Mouse (Mus musculus): ENCODE measurements around the gene BC052040. TPM values are rescaled to one million over a fixed set of nuclear protein-coding genes. Genes with fewer than 3 reads are reported as not detected.

BC052040 gene
- total RNA-seq, 2 experiments from 2014 or later = 2.6 TPM

- no peak for DNase-seq
Observed at GRCm38 (mm10) chr2:115702610-115703009, 121.1 kb downstream of the BC052040 start.

GRCm38 (mm10) chr2:115717535-115717934, 136.0 kb downstream of the BC052040 start:
- no peak for DNase-seq

DNA sequence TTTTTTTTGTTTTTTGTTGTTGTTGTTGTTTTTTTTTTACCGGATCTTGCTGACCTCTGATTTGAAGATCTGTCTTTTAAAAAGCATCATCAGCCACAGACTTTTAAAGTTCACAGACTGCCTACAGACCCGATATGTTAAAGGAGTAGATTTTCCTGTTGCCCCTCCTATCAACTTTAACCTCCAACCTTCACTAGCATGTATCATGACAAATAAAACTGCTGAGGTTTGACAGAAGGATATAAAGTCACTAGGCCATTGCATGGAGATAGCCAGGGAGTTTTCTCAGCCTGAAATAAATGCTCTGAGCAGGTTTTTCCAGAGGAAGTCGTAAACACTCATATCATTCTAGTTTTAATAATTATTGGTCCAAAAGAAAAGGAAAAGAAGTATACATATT, 136.5 kb downstream of the BC052040 start:
- DNase-seq = no peak

DNA sequence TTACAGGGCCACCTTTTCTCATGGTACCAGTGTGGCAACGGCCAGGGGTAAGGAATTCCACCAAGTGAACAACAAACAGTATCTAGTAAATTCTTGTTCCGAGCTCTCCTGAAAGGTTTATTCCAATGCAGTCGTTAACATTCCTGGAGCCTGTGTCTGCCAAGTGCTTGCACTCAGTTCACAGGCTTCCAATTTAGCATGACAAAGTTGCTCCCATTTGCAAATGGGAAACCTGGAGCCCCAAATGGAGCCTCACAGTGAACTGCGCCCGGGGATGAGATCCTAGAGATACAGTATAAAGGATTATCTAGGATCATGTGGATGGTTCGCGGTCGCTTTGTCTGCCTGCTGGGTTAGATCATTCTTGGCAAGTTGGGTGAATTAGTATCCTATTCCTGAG, 141.9 kb downstream of the BC052040 start:
- DNase-seq = no peak

- DNase-seq = no peak
Observed at GRCm38 (mm10) chr2:115724216-115724615, 142.7 kb downstream of the BC052040 start.

DNA sequence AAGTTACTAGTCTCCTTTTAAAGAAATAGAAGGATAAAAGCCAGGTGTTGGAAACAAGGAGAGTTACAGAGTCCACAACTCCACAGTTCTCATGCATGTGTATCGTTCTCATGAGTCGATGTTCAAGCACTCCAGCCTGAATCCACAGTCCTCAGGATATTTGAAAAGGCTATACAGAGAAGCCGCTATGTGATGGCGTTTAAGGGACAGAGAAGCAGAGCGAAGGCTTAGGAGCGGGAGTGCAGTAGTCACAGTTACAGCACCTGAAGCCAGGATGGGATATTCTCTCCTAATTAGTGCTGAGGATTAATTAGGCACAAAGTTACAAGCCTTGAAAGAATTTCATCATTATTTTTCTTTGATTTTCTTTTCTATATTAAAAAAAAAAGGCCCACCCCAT, 143.2 kb downstream of the BC052040 start:
- no peak for DNase-seq

DNA sequence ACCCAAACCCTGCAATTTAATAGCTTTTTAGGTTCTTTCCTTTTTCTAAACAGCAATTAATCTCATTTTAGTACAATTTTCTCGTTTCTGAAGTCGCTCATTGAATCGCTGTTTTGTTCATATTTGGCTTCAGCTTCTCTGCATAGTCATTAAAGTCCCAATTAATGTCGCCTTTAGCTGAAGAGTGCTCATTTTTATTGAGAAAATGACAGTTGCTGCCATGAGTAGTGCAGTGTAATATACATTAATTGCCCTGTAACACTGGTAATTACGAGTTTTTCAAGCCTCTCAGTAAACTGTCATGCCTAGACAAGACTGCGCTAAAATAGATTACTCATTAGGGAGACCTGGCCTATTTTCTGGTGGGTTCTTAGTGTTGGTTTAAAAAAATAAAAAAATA, 144.0 kb downstream of the BC052040 start:
- no peak for DNase-seq

DNA sequence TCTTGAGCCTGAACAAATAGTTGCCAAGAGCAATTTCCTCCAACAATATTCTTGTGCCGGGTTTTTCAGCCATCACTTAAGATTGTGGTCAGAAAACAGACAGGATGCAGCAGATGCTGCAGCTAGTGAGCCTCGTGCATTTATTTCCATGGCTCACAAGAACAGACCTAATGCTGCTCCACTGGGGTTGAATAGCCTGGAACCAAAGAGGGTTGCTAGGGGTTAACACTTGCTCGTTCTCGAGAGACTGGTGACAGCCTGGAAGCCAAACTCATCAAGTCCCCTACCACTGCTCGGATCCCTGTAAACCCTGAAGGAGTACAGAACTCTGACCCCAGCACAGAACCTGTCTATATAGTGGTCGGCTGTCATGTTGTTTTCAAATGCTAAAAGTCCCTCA, 144.4 kb downstream of the BC052040 start:
- DNase-seq = no peak

GRCm38 (mm10) chr2:115726806-115727205, 145.3 kb downstream of the BC052040 start:
- DNase-seq = no peak

DNA sequence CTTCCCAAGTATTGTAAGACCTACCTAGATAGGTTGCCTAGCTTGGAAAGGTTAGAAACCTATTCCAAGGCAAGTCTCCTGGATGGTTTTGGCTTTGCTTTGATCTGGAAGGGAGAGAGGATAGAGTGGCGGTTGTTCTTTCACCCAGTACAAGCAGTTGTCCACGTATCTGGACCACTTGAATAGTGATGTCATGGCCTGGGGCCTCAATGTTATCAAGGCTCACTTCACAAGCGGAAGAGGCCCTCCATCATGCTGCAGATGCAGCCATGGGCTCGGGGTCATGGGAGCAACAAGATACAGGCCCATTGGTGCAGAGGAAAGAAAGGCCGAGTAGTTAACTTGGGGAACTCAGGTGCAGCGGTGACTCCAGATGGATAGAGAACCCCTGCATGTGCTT, 147.1 kb downstream of the BC052040 start:
- no peak for DNase-seq

- no peak for DNase-seq
Observed at GRCm38 (mm10) chr2:115730502-115730901, 149.0 kb downstream of the BC052040 start.

DNA sequence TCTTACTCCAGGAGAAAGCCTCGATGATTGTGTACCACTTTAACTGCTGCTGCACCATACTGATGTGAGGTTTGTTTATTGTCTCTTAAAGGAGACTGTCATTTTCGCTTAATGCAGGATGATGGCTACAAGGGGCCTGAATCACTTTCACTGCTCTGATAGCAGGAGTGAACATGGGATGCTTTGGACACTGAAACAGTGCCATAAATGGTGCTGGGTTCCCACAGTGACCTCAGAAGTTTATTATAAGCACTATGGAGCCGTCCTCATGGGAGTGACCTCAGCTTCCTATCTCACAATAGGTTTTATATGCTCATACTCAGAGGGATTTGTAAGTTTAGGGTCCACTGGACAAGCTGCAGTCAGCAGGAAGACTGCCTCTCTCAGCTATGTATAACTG, 149.7 kb downstream of the BC052040 start:
- no peak for DNase-seq

DNA sequence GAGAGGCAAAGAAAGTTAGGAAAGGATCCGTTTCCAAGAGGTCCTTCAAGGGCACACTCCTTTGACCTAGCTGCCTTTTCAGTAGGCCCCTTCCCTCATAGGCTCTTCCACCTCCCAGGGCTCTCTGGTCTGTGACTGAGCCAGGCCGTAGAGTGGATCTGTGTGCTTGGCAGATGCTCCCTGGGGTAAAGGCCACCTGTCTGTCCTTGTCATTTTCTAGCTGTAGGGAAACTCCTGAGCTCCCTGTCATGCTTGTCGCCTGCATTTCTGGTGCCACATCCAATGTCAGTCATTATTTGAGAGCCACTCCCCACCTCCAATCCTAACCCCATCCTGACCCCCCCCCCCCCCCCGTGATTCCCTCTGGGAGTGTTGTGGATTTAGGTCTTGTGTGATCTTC, 151.1 kb downstream of the BC052040 start:
- no peak for DNase-seq

DNA sequence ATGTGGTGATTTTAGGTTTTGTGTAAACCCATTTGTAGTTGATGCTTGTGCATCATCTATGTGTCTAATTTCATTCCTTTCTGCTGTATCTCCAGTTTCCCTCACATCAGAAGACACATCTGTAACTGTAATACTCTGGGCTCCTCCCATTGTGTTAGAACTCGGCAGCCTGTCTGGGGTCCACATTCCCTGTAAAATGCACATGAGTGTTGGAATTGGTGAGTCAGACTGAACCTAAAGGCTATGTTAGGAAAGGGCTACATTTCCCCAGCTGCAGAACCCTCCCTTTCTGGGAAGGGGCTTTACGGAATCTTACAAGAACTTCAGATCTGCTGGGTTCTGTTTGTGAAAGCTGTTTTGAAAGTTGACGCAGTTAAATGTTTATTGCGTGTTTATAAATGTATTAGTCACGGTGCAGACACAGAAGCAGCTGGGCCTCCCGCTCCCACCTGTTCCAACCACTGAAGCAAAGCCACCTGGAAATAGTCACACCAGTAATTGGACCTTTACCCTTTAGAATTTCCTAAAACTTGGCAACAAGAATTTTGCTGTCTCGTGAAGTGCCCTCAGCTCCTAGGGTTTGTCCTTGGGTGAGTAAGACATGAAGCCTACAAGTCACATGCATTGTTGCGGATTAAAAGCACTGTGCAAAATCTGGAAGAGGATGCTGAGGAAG, 151.6 kb downstream of the BC052040 start:
- DNase-seq = no peak

GRCm38 (mm10) chr2:115734850-115735249, 153.3 kb downstream of the BC052040 start:
- no peak for DNase-seq

GRCm38 (mm10) chr2:115736416-115736815, 154.9 kb downstream of the BC052040 start:
- DNase-seq = no peak

GRCm38 (mm10) chr2:115737966-115738365, 156.4 kb downstream of the BC052040 start:
- DNase-seq = no peak

DNA sequence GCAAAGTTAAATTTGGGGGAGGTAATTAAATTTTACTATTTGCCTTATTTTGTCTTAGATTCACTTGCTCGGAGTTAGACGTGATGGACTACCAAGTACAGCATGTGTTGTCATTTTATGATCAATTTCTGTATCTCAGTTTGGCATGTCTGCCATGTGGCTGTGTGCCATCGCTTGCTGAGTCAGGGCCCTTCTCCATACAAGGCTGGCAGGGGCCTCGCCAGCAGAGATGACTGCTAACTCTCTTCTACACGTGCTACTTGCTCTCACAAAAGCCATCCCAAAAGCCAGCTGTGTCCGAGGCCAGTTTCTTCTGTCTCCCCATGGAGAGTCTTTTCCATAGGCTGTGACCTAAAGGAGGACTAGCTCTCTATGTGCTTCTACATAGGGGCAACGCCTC, 160.5 kb downstream of the BC052040 start:
- no peak for DNase-seq

DNA sequence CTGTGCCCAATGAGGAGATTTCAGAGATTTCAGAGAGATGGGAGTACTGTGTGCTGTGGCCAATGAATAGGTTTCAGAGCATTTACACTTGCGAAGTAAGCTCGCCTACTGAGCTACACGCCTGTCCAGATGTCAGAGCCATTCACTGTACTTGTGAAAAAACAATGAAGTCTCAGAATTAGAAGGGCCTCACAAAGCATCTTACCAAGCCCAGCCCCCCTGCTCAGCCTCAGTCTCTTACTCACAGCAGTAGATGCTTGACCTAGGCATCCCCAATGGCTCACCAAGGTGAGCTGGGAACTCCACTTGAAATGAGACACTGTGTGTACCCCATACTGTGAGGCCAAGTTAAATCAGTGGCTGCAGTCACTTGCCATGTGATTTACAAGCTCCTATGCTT, 166.1 kb downstream of the BC052040 start:
- no peak for DNase-seq

- no peak for DNase-seq
Observed at GRCm38 (mm10) chr2:115751177-115751576, 169.7 kb downstream of the BC052040 start.

GRCm38 (mm10) chr2:115757685-115758084, 176.2 kb downstream of the BC052040 start:
- DNase-seq = no peak

GRCm38 (mm10) chr2:115758542-115758941, 177.0 kb downstream of the BC052040 start:
- DNase-seq = no peak

DNA sequence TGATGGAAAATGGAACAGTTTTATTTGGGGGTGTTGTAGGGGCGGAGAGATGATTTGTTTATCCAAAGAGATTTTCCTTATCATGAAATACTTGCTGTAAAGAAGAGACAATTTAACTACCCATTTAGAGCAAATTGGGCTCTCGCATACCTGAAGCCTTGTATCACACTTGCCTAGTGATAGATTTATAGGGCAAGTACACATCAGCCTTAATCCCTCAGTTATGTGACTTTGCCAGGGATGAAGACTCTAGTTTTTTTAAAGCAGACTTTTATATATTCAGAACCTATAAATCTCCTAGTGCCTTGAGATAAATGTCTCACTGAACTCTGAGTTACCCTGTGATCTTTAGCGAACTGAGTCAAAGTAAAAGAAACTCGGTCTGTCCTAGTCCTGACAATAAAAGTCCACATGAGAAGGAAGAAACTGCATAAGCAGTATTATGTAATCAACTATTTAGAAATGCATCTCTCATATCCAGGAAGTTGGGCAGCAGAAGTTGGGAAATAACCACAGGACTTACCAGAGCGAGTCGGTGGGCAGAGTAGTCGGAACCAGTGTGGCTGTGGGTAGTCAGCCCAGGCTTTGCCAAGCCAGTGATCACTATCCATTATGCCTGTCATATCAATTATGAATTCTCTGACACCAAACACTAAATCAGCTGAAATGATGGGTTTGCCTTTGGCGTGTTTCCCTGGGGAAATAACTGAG, 183.2 kb downstream of the BC052040 start:
- DNase-seq = no peak

Data from gastrocnemius, postnatal 10 days (tissue).